Mouse (Mus musculus) common myeloid progenitor, adult 5-6 weeks (primary cell): Measurements from ENCODE around the gene Wdr59. TPM values are rescaled to one million over a fixed set of nuclear protein-coding genes. Genes with fewer than 3 reads are reported as not detected.

Experiments used
- ATAC-seq: replicated peaks from 2 replicates; pipeline ENCODE4 v1.8.0; 2016; ENCODE audit warnings: low read depth, mild to moderate bottlenecking, moderate TSS enrichment, inconsistent platforms; ENCODE audit not compliant: poor library complexity, severe bottlenecking
- total RNA-seq: library from RNA; stranded (forward); fragments of 200-1000, 187-1606 nt; gene quantifications from 2 replicates; pipeline ENCODE4 v1.2.3, GENCODE M21; 2017

Gene Wdr59
- total RNA-seq, 1 experiment from 2014 or later = 7.9 TPM

- no peak for ATAC-seq
These were observed 97.7 kb downstream of the Wdr59 start for GRCm38 (mm10) chr8:111424181-111424580.

GRCm38 (mm10) chr8:111422614-111423013 is 99.3 kb downstream of the Wdr59 start:
- ATAC-seq = no peak

DNA sequence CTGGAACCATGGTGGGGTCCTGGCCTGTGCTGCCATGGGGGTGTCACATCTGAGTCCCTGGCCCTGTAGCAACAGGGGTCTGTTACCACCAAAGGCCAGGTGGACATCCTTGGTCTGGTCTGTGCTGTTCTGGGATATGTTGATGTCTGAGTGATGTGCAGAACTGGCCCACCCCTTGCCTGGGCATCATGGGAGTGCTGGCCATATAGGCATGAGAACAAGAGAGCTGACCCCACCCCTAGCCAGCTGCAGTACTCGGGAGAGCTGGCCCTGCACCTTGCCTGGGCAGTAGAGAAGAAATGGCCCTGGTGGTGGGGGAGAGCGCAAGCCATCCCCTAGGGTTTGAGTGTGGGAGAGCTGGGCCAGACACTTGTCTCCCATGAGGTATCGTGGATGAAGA is 102.7 kb downstream of the Wdr59 start:
- no peak for ATAC-seq

GRCm38 (mm10) chr8:111418601-111419000 is 103.3 kb downstream of the Wdr59 start:
- ATAC-seq = peak; percentile 88

GRCm38 (mm10) chr8:111417222-111417621 is 104.7 kb downstream of the Wdr59 start:
- ATAC-seq = no peak

DNA sequence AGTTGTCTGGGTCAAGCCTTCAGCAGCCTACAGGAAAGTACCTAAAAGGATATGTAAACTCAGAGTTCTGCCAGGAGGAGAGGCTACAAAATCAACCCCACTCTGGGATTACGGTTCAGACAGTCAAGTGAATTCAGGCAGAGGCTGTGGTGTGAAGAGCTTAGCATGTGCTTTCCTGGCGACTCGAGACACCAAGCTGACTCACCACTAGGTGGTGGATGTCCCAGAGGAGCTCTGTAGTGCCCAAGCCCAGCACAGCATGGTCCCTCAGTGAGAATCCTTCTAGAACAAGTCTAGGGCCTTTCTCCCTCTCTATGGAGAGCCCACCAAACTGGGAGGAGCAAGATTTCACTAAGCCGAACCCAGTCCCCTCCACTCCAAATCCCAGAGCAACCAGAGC is 118.5 kb downstream of the Wdr59 start:
- ATAC-seq = peak; percentile 89

Other genes with a start within 250 kb of the Wdr59 start
- 63.4 and 74.0 TPM in 2 replicates for gene Rfwd3, start 221.9 kb downstream of the Wdr59 start, total RNA-seq
- gene Mlkl, start 183.9 kb downstream of the Wdr59 start, total RNA-seq = 54.8 and 65.4 TPM in 2 replicates
- not detected in 2 replicates for gene Fa2h, start 128.3 kb downstream of the Wdr59 start, total RNA-seq
- 71.0 and 78.3 TPM in 2 replicates for gene Znrf1, start 14.0 kb upstream of the Wdr59 start, total RNA-seq
- gene Ldhd, start 108.3 kb upstream of the Wdr59 start, total RNA-seq = 0.32 and 0.87 TPM in 2 replicates
- 9.8 and 13.0 TPM in 2 replicates for gene Zfp1, start 121.3 kb upstream of the Wdr59 start, total RNA-seq
- gene Ctrb1, start 168.9 kb upstream of the Wdr59 start, total RNA-seq = not detected in 2 replicates
- not detected in 2 replicates for gene Bcar1, start 221.7 kb upstream of the Wdr59 start, total RNA-seq